Mouse (Mus musculus): ENCODE measurements at regions not wholly inside any gene's neighbourhood (a gene's known extent, or its start where the extent isn't known, plus 50 kb on each side); places are given as distances from the start of the nearest gene placed in this dataset.

- no peak for TF ChIP-seq CTCF (IDR thresholded peaks at IDR 0.05; ENCODE audit: control insufficient read depth, insufficient read depth, insufficient replicate concordance, low read depth, low read length)
- TF ChIP-seq POLR2A (IDR thresholded peaks at IDR 0.05; ENCODE audit: control insufficient read depth, low read depth, low read length), result no peak
These were observed 167.0 kb downstream of the Ccdc71l start for GRCm38 (mm10) chr12:32545466-32545865.
